Mouse (Mus musculus): Measurements from ENCODE around the gene Zxdc. TPM values are rescaled to one million over a fixed set of nuclear protein-coding genes. Genes with fewer than 3 reads are reported as not detected.
A peak's percentile ranks its signal among the peaks of the same experiment; 100 is the strongest.

Gene Zxdc
- polyA plus RNA-seq, 1 experiment from 2014 or later, result 15.8 TPM

DNA sequence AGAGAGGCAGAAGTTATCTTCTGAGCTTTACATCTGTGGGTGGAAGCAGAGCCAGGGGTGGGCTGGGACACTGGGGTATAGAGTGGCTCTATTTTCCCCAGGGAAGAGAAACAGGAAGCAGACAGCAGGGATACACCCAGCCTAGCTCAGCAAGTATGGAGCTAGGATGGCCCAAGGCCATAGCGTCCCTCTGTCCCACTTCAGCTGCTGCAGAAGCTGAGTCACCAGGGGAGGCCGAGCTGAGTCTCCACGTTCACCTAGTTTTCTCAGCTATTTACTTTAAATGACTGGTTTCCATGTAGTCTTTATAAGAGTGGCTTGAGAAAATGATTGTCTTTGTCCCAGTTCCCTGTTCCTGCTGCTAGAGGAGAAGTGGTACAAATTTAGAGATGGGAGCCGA is 20.8 kb upstream of the Zxdc start:
- Histone ChIP-seq H3K27me3 (no peaks in the 10 kb centered on the region), H3K9me3 (no peaks in the 10 kb centered on the region), H3K4me1 (no peaks in the 10 kb centered on the region), H3K9ac (no peak overlapping the region), H3K27ac (no peak overlapping the region), H3K4me3 (replicated peaks) (no peak overlapping the region), H3K36me3 (replicated peaks) (no peaks in the 10 kb centered on the region), H3K4me2 (no peak overlapping the region)
- WGBS, result 84% methylated on average over 4 of the region's 4 CpGs
- no peak for ATAC-seq (ENCODE audit: low FRiP score)

DNA sequence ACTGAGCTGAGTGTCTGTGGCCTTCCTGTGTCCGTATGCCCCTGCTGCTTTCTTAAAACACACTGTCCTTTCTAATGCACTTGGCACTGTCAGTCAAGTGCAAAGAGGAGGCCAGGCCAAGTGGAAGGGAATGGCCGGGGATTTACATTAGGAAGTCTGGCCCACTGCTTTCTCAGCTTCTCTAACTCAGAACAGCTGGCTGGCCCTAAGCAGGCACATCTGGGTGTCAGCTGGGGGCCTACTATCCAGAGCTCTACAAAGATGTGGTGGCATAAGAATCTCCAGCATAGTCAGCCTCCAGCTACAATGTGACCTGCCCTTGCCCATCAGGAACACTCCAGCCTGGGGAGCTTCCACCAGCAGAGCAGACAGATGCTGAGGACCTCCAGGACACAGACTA is 19.3 kb upstream of the Zxdc start:
- Histone ChIP-seq H3K9ac (no peak overlapping the region), H3K27me3 (no peaks in the 10 kb centered on the region), H3K4me3 (replicated peaks) (no peak overlapping the region), H3K36me3 (replicated peaks) (no peaks in the 10 kb centered on the region), H3K4me2 (no peak overlapping the region), H3K27ac (no peak overlapping the region), H3K9me3 (no peaks in the 10 kb centered on the region), H3K4me1 (no peaks in the 10 kb centered on the region)
- no peak for ATAC-seq (ENCODE audit: low FRiP score)
- WGBS, result 70% methylated on average over 2 of the region's 2 CpGs

DNA sequence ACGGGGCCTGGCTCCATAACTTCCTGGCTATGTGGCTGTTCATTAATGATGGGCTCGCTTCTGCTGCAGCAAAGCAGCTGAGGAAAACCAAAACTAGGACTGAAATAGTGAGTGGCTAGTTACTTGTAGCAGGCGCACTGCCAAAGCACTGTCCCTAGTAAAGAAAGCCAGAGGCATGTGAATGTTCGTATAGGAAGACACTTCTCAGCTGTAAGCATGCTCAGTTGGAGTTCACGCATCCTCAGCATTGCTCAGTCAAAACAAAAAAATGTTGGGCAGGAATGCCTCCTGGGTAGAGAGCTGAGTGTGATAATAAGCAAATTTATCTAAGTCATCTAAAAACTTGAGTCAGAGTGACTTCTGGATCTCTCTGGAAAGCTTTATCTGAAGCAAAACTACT is 11.2 kb upstream of the Zxdc start:
- no peak for ATAC-seq (ENCODE audit: low FRiP score)
- H3K4me2 ChIP-seq, result no peak overlapping the region
- H3K27ac ChIP-seq, result no peak overlapping the region
- WGBS, result 79% methylated on average over 5 of the region's 5 CpGs
- no peaks in the 10 kb centered on the region for H3K36me3 ChIP-seq (replicated peaks)
- H3K4me3 ChIP-seq (replicated peaks), result no peak overlapping the region
- H3K4me1 ChIP-seq, result peaks cover 13% of the 10 kb centered on the region
- no peak overlapping the region for H3K9ac ChIP-seq
- no peaks in the 10 kb centered on the region for H3K27me3 ChIP-seq
- H3K9me3 ChIP-seq, result no peaks in the 10 kb centered on the region

DNA sequence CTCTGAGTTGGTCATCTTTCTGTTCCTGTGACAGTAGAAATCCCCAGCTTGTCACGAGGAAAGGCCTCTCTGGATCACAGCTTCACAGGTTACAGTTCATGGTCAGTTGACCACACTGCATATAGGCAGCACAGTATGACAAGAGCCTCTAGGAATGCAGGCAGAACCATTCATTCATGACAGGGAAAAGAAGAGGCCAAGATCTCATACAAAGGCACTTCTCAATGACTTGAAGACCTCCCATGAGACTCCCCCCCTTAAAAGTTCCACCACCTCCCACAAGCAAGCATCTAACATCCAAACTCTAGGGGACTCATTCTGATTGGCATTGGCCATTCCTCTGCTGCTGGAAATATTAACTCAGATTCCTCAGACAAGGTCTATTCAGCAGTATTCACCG is 9.8 kb upstream of the Zxdc start:
- Histone ChIP-seq H3K36me3 (replicated peaks) (no peaks in the 10 kb centered on the region), H3K4me3 (replicated peaks) (no peak overlapping the region), H3K27me3 (no peaks in the 10 kb centered on the region), H3K4me2 (no peak overlapping the region), H3K9me3 (no peaks in the 10 kb centered on the region), H3K27ac (no peak overlapping the region), H3K9ac (no peak overlapping the region), H3K4me1 (peaks cover 13% of the 10 kb centered on the region)
- WGBS, result 71% methylated on average over 2 of the region's 2 CpGs
- no peak for ATAC-seq (ENCODE audit: low FRiP score)

DNA sequence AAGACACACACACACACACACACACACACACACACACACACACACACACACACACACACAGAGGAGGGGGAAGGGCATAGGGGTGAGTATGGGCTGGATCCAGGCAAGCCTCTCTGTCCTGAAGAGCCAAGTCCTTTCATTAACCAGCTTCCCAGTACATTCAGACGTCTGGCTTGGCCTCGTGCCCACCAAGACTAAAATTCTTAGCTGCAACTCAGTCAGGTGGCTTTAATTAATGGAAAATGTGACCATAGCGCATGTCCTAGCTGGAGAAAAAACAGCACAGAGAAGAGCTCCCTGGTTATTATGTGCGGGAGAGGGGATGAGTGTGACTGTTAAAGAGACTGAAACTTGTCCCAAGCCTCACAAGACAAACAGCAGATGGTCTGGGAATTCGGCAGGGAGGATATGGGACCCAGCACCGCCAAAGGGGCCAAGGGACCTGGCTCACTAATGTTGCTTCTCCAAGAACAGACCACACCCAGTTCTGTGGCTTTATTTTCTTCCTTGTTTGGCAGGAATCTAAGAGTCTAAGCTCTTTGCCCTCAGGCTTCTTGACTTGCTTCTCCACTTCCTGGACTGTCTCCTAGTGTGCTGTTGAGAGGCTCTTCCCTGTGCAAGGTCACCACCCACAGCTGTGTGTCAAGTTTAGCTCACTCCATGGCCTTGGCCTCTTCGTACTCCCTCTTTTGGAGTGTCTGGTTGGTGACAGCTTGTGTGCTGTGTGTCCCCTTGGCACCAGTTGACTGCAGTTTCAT is 9.1 kb upstream of the Zxdc start:
- Histone ChIP-seq H3K27ac (peak overlapping the region; percentile 42; the same call in 1 of the 2 replicates), H3K4me1 (peaks cover 13% of the 10 kb centered on the region), H3K9ac (no peak overlapping the region), H3K9me3 (no peaks in the 10 kb centered on the region), H3K4me3 (replicated peaks) (no peak overlapping the region), H3K36me3 (replicated peaks) (no peaks in the 10 kb centered on the region), H3K27me3 (no peaks in the 10 kb centered on the region), H3K4me2 (no peak overlapping the region)
- peak; percentile 55; the same call in 1 of the 2 replicates for ATAC-seq (ENCODE audit: low FRiP score)
- 59% methylated on average over 7 of the region's 7 CpGs for WGBS

DNA sequence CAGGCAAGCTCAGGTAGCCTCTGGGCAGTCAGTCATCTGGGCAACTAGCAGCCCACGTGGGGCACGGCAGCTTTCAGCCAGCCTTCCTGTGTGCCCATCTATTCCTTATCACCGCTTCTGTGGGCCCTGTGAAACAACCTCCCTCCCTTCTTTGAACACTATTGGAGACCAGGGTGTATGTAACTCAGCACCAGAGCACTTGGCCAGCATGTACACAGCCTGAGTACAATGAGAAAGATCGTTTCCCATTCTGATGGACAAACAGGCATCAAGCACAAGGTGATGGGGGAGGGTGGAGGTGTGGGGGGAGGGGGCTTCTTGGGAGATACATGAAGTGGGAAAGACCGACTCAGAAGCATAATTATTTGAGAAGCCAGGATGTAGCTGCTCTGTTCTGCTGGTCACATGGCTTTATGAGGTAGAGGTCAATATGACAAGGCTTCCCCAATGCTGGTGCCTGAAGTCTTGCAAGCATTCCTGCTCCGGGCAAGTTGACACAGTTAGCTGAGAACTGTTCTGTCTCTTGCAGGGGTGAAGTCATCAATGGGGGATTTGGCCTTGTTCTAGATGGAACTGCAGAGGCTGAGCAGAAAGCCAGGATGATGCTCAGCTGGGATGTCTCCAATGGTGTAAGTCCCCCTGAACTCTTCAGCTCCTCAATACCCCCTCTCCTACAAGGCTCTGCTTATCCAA is 8.2 kb upstream of the Zxdc start:
- ATAC-seq (ENCODE audit: low FRiP score), result no peak
- peaks cover 13% of the 10 kb centered on the region for H3K4me1 ChIP-seq
- no peaks in the 10 kb centered on the region for H3K36me3 ChIP-seq (replicated peaks)
- no peaks in the 10 kb centered on the region for H3K9me3 ChIP-seq
- H3K9ac ChIP-seq, result no peak overlapping the region
- 87% methylated on average over 6 of the region's 6 CpGs for WGBS
- no peak overlapping the region for H3K4me3 ChIP-seq (replicated peaks)
- H3K4me2 ChIP-seq, result no peak overlapping the region
- no peaks in the 10 kb centered on the region for H3K27me3 ChIP-seq
- no peak overlapping the region for H3K27ac ChIP-seq

DNA sequence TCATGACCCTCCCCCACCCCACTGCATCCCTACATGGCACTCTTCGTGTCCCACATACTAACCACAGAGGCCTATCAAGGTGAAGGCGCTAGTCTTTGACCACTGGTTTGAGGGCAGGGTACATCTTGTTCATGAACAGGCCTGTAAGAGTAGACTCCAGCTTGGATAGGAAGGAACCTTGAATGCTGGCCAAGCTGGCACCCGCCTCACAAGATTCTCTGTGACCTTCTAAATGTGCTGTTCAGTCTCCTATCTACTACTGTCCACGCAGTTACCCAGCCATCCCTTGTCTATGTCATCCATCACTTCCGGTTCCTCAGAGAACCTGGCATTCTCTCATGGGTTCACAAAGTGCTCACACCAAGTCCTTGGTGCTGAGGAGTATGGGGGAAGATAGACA is 6.0 kb upstream of the Zxdc start:
- H3K4me3 ChIP-seq (replicated peaks), result no peak overlapping the region
- H3K4me2 ChIP-seq, result no peak overlapping the region
- WGBS, result 84% methylated on average over 5 of the region's 5 CpGs
- H3K9me3 ChIP-seq, result no peaks in the 10 kb centered on the region
- H3K4me1 ChIP-seq, result peaks cover 13% of the 10 kb centered on the region
- no peaks in the 10 kb centered on the region for H3K36me3 ChIP-seq (replicated peaks)
- H3K27me3 ChIP-seq, result no peaks in the 10 kb centered on the region
- no peak overlapping the region for H3K27ac ChIP-seq
- ATAC-seq (ENCODE audit: low FRiP score), result no peak
- H3K9ac ChIP-seq, result no peak overlapping the region

DNA sequence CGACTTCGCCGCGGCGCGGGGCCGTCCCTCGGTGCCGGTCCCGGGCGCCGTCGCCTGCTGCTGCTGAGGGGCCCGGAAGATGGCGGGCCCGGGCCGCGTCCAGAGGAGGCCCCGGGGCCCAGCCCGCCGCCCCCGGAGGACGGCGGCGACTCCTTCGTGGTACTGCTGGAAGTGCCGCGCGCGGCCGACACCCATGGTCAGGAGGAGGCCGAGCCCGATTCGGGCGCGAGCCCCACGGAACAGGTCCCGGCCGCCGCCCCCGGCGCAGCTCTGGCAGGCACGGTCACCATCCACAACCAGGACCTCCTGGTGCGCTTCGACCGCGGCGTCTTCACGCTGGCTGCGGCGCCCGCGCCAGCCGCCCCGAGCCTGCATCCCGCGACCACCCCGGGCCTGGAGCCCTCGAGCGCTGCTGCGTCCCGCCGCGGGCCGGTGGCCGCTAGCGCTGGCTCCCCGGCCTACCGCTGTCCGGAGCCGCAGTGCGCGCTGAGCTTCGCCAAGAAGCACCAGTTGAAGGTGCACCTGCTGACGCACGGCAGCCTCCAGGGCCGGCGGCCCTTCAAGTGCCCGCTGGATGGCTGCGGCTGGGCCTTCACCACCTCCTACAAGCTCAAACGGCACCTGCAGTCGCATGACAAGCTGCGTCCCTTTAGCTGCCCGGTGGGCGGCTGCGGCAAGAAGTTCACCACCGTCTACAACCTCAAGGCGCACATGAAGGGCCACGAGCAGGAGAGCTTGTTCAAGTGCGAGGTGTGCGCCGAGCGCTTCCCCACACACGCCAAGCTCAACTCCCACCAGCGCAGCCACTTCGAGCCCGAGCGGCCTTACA is 647 bp downstream of the Zxdc start:
- H3K9me3 ChIP-seq, result no peaks in the 10 kb centered on the region
- WGBS, result under 1% methylated on average over 98 of the region's 98 CpGs
- H3K4me3 ChIP-seq (replicated peaks), result peak overlapping the region; percentile 97
- H3K4me2 ChIP-seq, result peak overlapping the region; percentile 75
- no peaks in the 10 kb centered on the region for H3K27me3 ChIP-seq
- peak; percentile 82 for ATAC-seq (ENCODE audit: low FRiP score)
- peaks cover 24% of the 10 kb centered on the region for H3K36me3 ChIP-seq (replicated peaks)
- H3K4me1 ChIP-seq, result peaks cover 29% of the 10 kb centered on the region
- peak overlapping the region; percentile 83 for H3K27ac ChIP-seq
- H3K9ac ChIP-seq, result peak overlapping the region; percentile 89

DNA sequence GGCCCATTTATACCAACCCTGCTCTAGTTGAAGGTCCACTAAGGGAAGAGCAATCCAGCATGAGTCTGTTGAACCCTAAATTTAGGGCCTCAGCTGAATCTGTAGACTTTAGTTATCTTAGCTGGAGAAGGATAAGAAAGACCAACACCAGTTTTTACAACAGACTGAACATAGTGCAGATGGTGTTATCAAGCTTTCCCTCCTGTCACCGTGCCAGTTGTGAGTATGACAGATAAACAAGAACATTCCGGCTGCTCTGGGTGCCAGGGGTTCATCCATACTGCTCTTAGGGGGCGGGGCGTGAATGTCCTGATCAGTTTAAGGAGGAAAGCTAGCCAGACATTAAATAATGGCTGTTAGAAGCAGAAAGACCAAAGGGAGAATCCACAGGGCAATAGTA is 5.4 kb downstream of the Zxdc start:
- Histone ChIP-seq H3K27me3 (no peaks in the 10 kb centered on the region), H3K4me2 (no peak overlapping the region), H3K4me3 (replicated peaks) (no peak overlapping the region), H3K27ac (no peak overlapping the region), H3K36me3 (replicated peaks) (peaks cover 64% of the 10 kb centered on the region), H3K9ac (no peak overlapping the region), H3K4me1 (peaks cover 26% of the 10 kb centered on the region), H3K9me3 (no peaks in the 10 kb centered on the region)
- WGBS, result 90% methylated on average over 4 of the region's 4 CpGs
- ATAC-seq (ENCODE audit: low FRiP score), result no peak

DNA sequence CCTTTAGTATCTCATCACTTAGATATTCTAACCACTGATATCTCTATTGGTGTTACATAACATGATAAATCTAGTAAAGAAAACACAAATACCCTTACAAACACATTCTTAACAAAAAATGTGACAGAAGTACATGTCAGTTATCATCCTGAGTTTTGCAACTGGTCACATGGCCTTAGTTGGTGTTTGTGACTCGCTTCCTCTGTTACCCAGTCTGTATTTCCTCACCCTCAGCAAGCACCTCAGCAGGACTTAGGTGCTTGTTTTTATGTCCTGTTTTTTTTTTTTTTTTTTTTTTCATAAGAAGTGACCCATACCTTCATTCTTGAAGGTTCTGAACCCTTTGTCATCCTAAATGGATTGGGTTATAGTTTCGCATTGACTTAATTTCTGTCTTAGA is 8.4 kb downstream of the Zxdc start:
- no peak overlapping the region for H3K27ac ChIP-seq
- H3K4me2 ChIP-seq, result no peak overlapping the region
- 0 out of 2 replicates have a peak, but pooled peaks cover 3% of the 10 kb centered on the region for H3K4me1 ChIP-seq
- H3K9me3 ChIP-seq, result no peaks in the 10 kb centered on the region
- peaks cover 91% of the 10 kb centered on the region for H3K36me3 ChIP-seq (replicated peaks)
- no peaks in the 10 kb centered on the region for H3K27me3 ChIP-seq
- ATAC-seq (ENCODE audit: low FRiP score), result no peak
- H3K4me3 ChIP-seq (replicated peaks), result no peak overlapping the region
- 97% methylated on average over 2 of the region's 2 CpGs for WGBS
- no peak overlapping the region for H3K9ac ChIP-seq

DNA sequence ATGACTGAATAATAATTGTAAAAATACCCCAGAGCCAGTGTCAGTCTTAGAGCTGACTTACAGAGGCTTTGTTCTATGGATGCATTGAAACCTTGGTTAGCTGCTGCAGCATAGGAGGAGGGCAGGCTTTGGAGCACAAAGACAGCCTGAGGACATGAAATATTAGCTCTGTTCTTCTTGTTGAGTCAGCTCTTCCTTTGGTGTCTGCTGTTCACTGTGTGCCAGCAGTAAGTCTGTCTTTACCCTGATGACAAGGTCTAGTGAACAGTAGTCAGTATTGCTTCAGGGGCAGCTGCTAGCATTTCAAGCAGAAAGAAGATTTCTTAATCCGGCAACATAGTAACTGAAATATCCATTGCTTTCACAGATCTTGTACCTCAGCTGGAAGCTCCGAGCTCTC is 12.2 kb downstream of the Zxdc start:
- no peaks in the 10 kb centered on the region for H3K27me3 ChIP-seq
- H3K9me3 ChIP-seq, result no peaks in the 10 kb centered on the region
- WGBS, result 88% methylated on average over 2 of the region's 2 CpGs
- no peak overlapping the region for H3K27ac ChIP-seq
- H3K36me3 ChIP-seq (replicated peaks), result peaks cover 92% of the 10 kb centered on the region
- H3K4me2 ChIP-seq, result no peak overlapping the region
- ATAC-seq (ENCODE audit: low FRiP score), result no peak
- H3K4me1 ChIP-seq, result no peaks in the 10 kb centered on the region
- no peak overlapping the region for H3K9ac ChIP-seq
- H3K4me3 ChIP-seq (replicated peaks), result no peak overlapping the region

DNA sequence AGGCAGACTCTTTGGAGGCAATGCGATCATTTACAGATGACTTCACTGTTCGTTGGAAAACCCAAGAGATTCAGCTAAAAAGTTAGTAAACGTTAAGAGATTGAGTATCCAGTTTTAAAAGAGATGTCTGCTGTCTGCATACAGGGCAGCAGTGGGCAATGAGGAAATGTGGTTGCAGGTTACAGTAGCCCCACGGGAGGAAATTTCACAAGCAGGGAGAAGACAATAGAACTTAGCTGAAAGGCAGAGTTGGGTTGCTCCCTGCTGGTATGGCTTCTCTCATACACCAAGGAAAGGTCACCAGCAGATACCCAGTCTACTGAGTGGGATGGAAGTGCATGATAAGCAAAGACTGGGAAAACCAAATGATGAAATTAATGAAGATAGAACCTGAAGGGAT is 21.3 kb downstream of the Zxdc start:
- peaks cover 46% of the 10 kb centered on the region for H3K36me3 ChIP-seq (replicated peaks)
- H3K27ac ChIP-seq, result no peak overlapping the region
- no peak overlapping the region for H3K4me3 ChIP-seq (replicated peaks)
- H3K4me2 ChIP-seq, result no peak overlapping the region
- ATAC-seq (ENCODE audit: low FRiP score), result no peak
- no peaks in the 10 kb centered on the region for H3K9me3 ChIP-seq
- WGBS, result 87% methylated on average over 4 of the region's 4 CpGs
- H3K9ac ChIP-seq, result no peak overlapping the region
- H3K27me3 ChIP-seq, result no peaks in the 10 kb centered on the region
- H3K4me1 ChIP-seq, result no peaks in the 10 kb centered on the region

All from forebrain, embryonic 12.5 days (tissue).